Mouse (Mus musculus) thymus, adult 18-20 months (tissue): ENCODE results near the gene Chsy1.

Experiments
- DNase-seq, 2 experiments: peaks; one replicate each; pipeline ENCODE4 v3.0.0; 2022; ENCODE audit warnings: mixed read lengths in 2 of 2

Chsy1 gene

DNA sequence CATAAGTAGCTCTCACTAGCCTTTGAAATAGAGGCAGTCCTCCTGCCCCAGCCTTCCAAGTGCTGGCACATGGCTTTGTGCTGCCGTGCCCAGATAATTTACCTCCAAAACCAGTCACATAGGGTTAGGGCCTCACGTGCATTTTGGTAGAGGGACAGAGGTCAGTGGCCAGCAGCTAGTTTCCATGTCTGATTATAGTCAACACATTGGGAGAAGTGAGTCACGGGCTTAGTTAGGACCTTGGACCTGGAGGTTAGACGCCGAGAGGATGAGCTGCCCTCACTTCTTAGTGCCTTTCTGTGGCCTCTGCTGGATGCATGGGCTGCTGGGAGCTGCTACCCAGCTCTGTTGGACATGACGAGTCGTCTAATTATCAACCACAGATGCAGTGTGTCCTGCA, 107.7 kb downstream of the Chsy1 start:
- no peak for DNase-seq

- no peak for DNase-seq
These were observed 108.3 kb downstream of the Chsy1 start for GRCm38 (mm10) chr7:66217531-66218094.

GRCm38 (mm10) chr7:66218193-66219014, 109.1 kb downstream of the Chsy1 start:
- DNase-seq: no peak

GRCm38 (mm10) chr7:66219028-66219793, 109.9 kb downstream of the Chsy1 start:
- no peak for DNase-seq

- no peak for DNase-seq
These were observed 110.5 kb downstream of the Chsy1 start for GRCm38 (mm10) chr7:66219794-66220227.

DNA sequence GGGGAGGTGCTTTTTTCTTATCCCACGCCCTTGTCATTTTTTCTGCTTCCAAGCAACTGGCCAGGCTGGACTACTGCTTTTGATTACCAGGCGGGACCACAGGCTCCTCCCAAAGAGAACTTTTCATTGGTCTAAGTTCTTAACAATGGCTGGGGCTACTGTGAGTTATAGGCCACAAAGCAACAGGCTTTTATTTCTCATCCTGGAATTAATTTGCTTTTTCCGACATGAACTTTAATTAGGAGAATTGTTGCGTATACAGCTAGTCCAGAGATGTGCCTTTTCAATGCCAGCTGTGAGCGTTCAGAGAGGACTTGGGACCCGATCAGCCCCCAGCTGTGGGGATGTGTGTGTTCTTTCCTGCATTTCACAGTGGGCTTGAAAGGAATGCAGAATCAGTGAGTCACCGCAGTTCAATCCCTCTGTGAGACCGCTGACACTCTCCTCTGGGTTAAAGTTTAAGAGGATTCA, 113.3 kb downstream of the Chsy1 start:
- DNase-seq: no peak
